8 mouse cellular contexts compared by ENCODE assay signal in genomic region chr5:137030416-137030810, GRCm38 (mm10). TPM values are rescaled to one million over a fixed set of nuclear protein-coding genes. Genes with fewer than 3 reads are reported as not detected.
DNase-seq lines count a peak whose midpoint lies in the region; ATAC-seq and TF ChIP-seq lines count a peak whose summit lies in the region.

No protein-coding gene starts in this region.

- no peaks in the 10 kb centered on the region; the same call in 1 of the 2 replicates for H3K36me3 ChIP-seq in spleen, adult 2 months (ENCODE audit: control insufficient read depth, insufficient read depth, low read length)
- H3K36me3 ChIP-seq in liver, embryonic 14.5 days (replicated peaks; ENCODE audit: control insufficient read depth, insufficient read depth, low read depth) = no peaks in the 10 kb centered on the region
- H3K36me3 ChIP-seq in stomach, embryonic 15.5 days = no peaks in the 10 kb centered on the region

- no peak for TF ChIP-seq CTCF in cerebellum, adult 2 months (IDR thresholded peaks at IDR 0.05; ENCODE audit: borderline replicate concordance, insufficient read depth, low read depth, low read length)
- no peak for TF ChIP-seq CTCF in spleen, adult 2 months (IDR thresholded peaks at IDR 0.05; ENCODE audit: extremely low read depth, insufficient read depth, insufficient read length, insufficient replicate concordance)
- TF ChIP-seq CTCF in liver, embryonic 14.5 days (IDR thresholded peaks at IDR 0.05; ENCODE audit: low read depth) = no peak

- no peak for DNase-seq in cerebellum, adult 2 months
- DNase-seq in cerebellum, adult 11 months = no peak
- no peak for DNase-seq in spleen, adult 2 months (ENCODE audit: low read depth in 1 of 2, low spot score in 2 of 2)
- no peak for DNase-seq in spleen, postnatal 10 days (ENCODE audit: low spot score in 2 of 2)
- DNase-seq in liver, embryonic 14.5 days (ENCODE audit: low read depth in 3 of 3, low spot score in 3 of 3) = no peak
- no peak for DNase-seq in urinary bladder, postnatal 4 days (ENCODE audit: low spot score in 2 of 2)
- DNase-seq in yolk sac, embryonic 10.5 days (ENCODE audit: low spot score) = no peak

- no peaks in the 10 kb centered on the region for H3K4me1 ChIP-seq in cerebellum, adult 2 months (ENCODE audit: control insufficient read depth, insufficient read depth, low read length)
- peaks cover 28% of the 10 kb centered on the region for H3K4me1 ChIP-seq in spleen, adult 2 months (ENCODE audit: control insufficient read depth, insufficient read depth, insufficient read length)
- peaks cover 7 to 12% of the 10 kb centered on the region in 2 experiments for H3K4me1 ChIP-seq in liver, embryonic 14.5 days (replicated peaks; ENCODE audit: control insufficient read depth in 2 of 2, insufficient read depth in 2 of 2, low read length in 1 of 2)
- H3K4me1 ChIP-seq in stomach, embryonic 15.5 days = peaks cover 40% of the 10 kb centered on the region

- H3K9me3 ChIP-seq in liver, embryonic 14.5 days (ENCODE audit: control insufficient read depth, low read length) = no peaks in the 10 kb centered on the region
- H3K9me3 ChIP-seq in stomach, embryonic 15.5 days = no peaks in the 10 kb centered on the region

- peak overlapping the region; percentile 54 for H3K4me3 ChIP-seq in cerebellum, adult 2 months (replicated peaks; ENCODE audit: insufficient read depth, low read depth, low read length)
- peak overlapping the region; percentile 10; the same call in 1 of the 2 replicates for H3K4me3 ChIP-seq in spleen, adult 2 months (ENCODE audit: extremely low read depth, insufficient read depth, insufficient read length)
- no peak overlapping the region for H3K4me3 ChIP-seq in liver, embryonic 14.5 days (ENCODE audit: insufficient read depth in 1 of 2, low read depth in 2 of 2, low read length in 2 of 2)
- H3K4me3 ChIP-seq in stomach, embryonic 15.5 days (replicated peaks) = peak overlapping the region; percentile 47

- H3K9ac ChIP-seq in liver, embryonic 14.5 days (replicated peaks) = no peak overlapping the region
- H3K9ac ChIP-seq in stomach, embryonic 15.5 days = no peak overlapping the region

- H3K4me2 ChIP-seq in liver, embryonic 14.5 days (ENCODE audit: low read depth) = peak overlapping the region; percentile 66; the same call in 1 of the 2 replicates
- H3K4me2 ChIP-seq in stomach, embryonic 15.5 days = peak overlapping the region; percentile 67

- H3K27me3 ChIP-seq in cerebellum, adult 2 months (ENCODE audit: control insufficient read depth, insufficient read depth, low read length) = no peaks in the 10 kb centered on the region
- peaks cover 21% of the 10 kb centered on the region for H3K27me3 ChIP-seq in spleen, adult 2 months (ENCODE audit: control insufficient read depth, insufficient read depth, low read length)
- peaks cover 71% of the 10 kb centered on the region for H3K27me3 ChIP-seq in liver, embryonic 14.5 days (ENCODE audit: control insufficient read depth, insufficient read depth, low read length)
- H3K27me3 ChIP-seq in stomach, embryonic 15.5 days (replicated peaks) = peaks cover 67% of the 10 kb centered on the region

- 5% methylated on average over 22 of the region's 22 CpGs for WGBS in cerebellum, adult 2 months
- WGBS in spleen, adult 2 months = 17% methylated on average over 22 of the region's 22 CpGs
- WGBS in liver, embryonic 14.5 days (ENCODE audit: insufficient replicate concordance) = 14% methylated on average over 22 of the region's 22 CpGs
- WGBS in stomach, embryonic 15.5 days = 15% methylated on average over 22 of the region's 22 CpGs

- no peak for ATAC-seq in liver, embryonic 14.5 days (ENCODE audit: insufficient read depth)
- no peak for ATAC-seq in stomach, embryonic 15.5 days (ENCODE audit: insufficient read depth, low FRiP score, low read depth)

- H3K27ac ChIP-seq in cerebellum, adult 2 months (ENCODE audit: insufficient read depth, low read length) = no peak overlapping the region
- H3K27ac ChIP-seq in spleen, adult 2 months (ENCODE audit: insufficient read depth, low read length) = no peak overlapping the region
- no peak overlapping the region for H3K27ac ChIP-seq in liver, embryonic 14.5 days
- H3K27ac ChIP-seq in stomach, embryonic 15.5 days = no peak overlapping the region

- TF ChIP-seq EP300 in liver, embryonic 14.5 days (IDR thresholded peaks at IDR 0.05; ENCODE audit: low read depth) = no peak

- no peak for TF ChIP-seq POLR2A in cerebellum, adult 2 months (IDR thresholded peaks at IDR 0.05; ENCODE audit: borderline replicate concordance, insufficient read depth, low read length)
- TF ChIP-seq POLR2A in spleen, adult 2 months (IDR thresholded peaks at IDR 0.05; ENCODE audit: low read depth, low read length) = no peak

RNA-seq across cellular contexts. Expression of gene Vgf, which starts 4.2 kb away (rescaled TPM):
- polyA plus RNA-seq in cerebellum, adult 2 months (2012; rRNA removed) = 62.1 and 65.4 TPM in 2 replicates
- polyA plus RNA-seq in spleen, adult 2 months (2012; rRNA removed) = not detected in 2 replicates
- 0.04 TPM in 2 replicates for polyA plus RNA-seq in liver, embryonic 14.5 days (2012; rRNA removed)
- polyA plus RNA-seq in liver, embryonic 14.5 days (2014; fragmentation: Nextera tagmentation; extraction: Ambion mirVana) = not detected in 2 replicates
- 0.83 and 1.1 TPM in 2 replicates for polyA plus RNA-seq in stomach, embryonic 15.5 days (2015; fragmentation: Nextera tagmentation; extraction: Ambion mirVana)

RNA-seq across cellular contexts. Expression of gene Ap1s1, which starts 15.5 kb away (rescaled TPM):
- 147 and 168 TPM in 2 replicates for polyA plus RNA-seq in cerebellum, adult 2 months (2012; rRNA removed)
- polyA plus RNA-seq in spleen, adult 2 months (2012; rRNA removed) = 15.0 and 16.2 TPM in 2 replicates
- polyA plus RNA-seq in liver, embryonic 14.5 days (2012; rRNA removed) = 45.8 and 58.6 TPM in 2 replicates
- 73.9 and 79.4 TPM in 2 replicates for polyA plus RNA-seq in liver, embryonic 14.5 days (2014; fragmentation: Nextera tagmentation; extraction: Ambion mirVana)
- polyA plus RNA-seq in stomach, embryonic 15.5 days (2015; fragmentation: Nextera tagmentation; extraction: Ambion mirVana) = 189 and 211 TPM in 2 replicates

RNA-seq across cellular contexts. Expression of gene Serpine1, which starts 41.7 kb away (rescaled TPM):
- 0.38 and 0.48 TPM in 2 replicates for polyA plus RNA-seq in cerebellum, adult 2 months (2012; rRNA removed)
- 1.6 and 2.1 TPM in 2 replicates for polyA plus RNA-seq in spleen, adult 2 months (2012; rRNA removed)
- 0.14 and 0.23 TPM in 2 replicates for polyA plus RNA-seq in liver, embryonic 14.5 days (2012; rRNA removed)
- polyA plus RNA-seq in liver, embryonic 14.5 days (2014; fragmentation: Nextera tagmentation; extraction: Ambion mirVana) = not detected in 2 replicates
- 0.12 and 0.35 TPM in 2 replicates for polyA plus RNA-seq in stomach, embryonic 15.5 days (2015; fragmentation: Nextera tagmentation; extraction: Ambion mirVana)

RNA-seq across cellular contexts. Expression of gene Znhit1, which starts 42.6 kb away (rescaled TPM):
- 86.8 and 95.4 TPM in 2 replicates for polyA plus RNA-seq in cerebellum, adult 2 months (2012; rRNA removed)
- polyA plus RNA-seq in spleen, adult 2 months (2012; rRNA removed) = 32.4 and 41.5 TPM in 2 replicates
- polyA plus RNA-seq in liver, embryonic 14.5 days (2012; rRNA removed) = 25.4 and 29.3 TPM in 2 replicates
- polyA plus RNA-seq in liver, embryonic 14.5 days (2014; fragmentation: Nextera tagmentation; extraction: Ambion mirVana) = 46.2 and 51.2 TPM in 2 replicates
- polyA plus RNA-seq in stomach, embryonic 15.5 days (2015; fragmentation: Nextera tagmentation; extraction: Ambion mirVana) = 90.6 and 94.3 TPM in 2 replicates

RNA-seq across cellular contexts. Expression of gene Plod3, which starts 43.6 kb away (rescaled TPM):
- polyA plus RNA-seq in cerebellum, adult 2 months (2012; rRNA removed) = 38.6 and 39.7 TPM in 2 replicates
- polyA plus RNA-seq in spleen, adult 2 months (2012; rRNA removed) = 37.2 and 41.6 TPM in 2 replicates
- polyA plus RNA-seq in liver, embryonic 14.5 days (2012; rRNA removed) = 13.8 and 13.9 TPM in 2 replicates
- polyA plus RNA-seq in liver, embryonic 14.5 days (2014; fragmentation: Nextera tagmentation; extraction: Ambion mirVana) = 7.2 and 7.5 TPM in 2 replicates
- polyA plus RNA-seq in stomach, embryonic 15.5 days (2015; fragmentation: Nextera tagmentation; extraction: Ambion mirVana) = 44.8 and 46.8 TPM in 2 replicates

Comparison
In these comparisons a context has a peak if more than half of its experiments do, and no peak if none do; other contexts are left out.
1. H3K4me3 ChIP-seq: peak in cerebellum, adult 2 months (single experiment), spleen, adult 2 months (single experiment) and stomach, embryonic 15.5 days (single experiment); none in liver, embryonic 14.5 days (0 of 2).
2. RNA of gene Vgf, which starts 4.2 kb away (polyA plus RNA-seq): 62.1 to 65.4 TPM in cerebellum, adult 2 months; 0.83 to 1.1 TPM in stomach, embryonic 15.5 days, 0.04 TPM in liver, embryonic 14.5 days and not detected in spleen, adult 2 months; every median in the first group is over 10 times any median in the second.